Mouse (Mus musculus): Measurements from ENCODE around the gene Agpat1.

DNA sequence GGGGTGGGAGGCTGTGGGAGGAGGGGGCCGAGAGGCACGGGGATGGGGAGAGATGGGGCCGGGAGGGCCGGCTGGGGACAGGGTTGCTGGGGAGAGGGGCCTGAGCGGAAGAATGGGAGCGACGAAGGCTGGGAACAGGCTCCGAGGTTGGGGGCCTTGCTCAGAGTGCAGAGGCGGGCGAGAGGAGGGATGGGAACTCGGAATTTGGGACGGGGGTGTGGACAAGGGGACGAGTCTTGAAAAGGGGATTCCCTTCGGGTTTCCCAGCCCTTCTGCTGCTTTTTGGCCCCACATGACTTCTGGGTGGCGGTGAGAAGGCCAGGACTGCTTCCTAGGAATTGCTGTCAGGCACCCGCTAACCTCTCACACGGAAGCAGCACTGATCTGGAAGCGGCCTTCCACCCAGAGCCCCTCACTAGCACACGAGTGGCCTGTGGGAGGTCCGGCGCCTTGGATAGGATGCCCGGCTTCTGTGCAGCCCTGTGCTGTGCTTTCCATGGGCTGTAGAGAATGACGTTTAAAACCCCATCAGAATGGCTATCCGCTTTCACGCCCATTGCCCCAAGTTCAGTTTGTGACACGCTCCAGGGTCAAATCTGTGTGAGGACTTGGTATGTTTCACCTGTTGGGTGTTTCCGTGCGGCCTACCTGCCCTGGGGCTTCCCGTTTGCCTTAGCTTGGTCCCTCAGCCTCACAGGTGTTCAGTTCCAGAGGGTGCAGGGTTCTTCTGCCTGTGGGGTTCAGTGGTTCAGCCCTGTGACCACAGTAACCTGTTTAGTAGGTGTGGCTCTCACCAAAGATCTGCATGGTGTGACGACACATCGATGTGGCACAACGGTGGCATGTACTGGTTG, 2.4 kb downstream of the Agpat1 start:
- no peak for TF ChIP-seq EP300 (optimal IDR thresholded peaks at IDR 0.05)
- no peak for TF ChIP-seq CTCF (IDR thresholded peaks at IDR 0.05; ENCODE audit: low read depth)

Data from stomach, postnatal 0 days (tissue).